Mouse (Mus musculus): ENCODE measurements around the gene Pqlc2. TPM values are rescaled to one million over a fixed set of nuclear protein-coding genes. Genes with fewer than 3 reads are reported as not detected.
A peak's percentile ranks its signal among the peaks of the same experiment; 100 is the strongest.

Pqlc2 gene
- polyA plus RNA-seq, 1 experiment, result 10.1 TPM

- no peaks in the 10 kb centered on the region for H3K27me3 ChIP-seq (ENCODE audit: control insufficient read depth, insufficient read depth, low read length, poor library complexity, severe bottlenecking)
- H3K36me3 ChIP-seq (ENCODE audit: control insufficient read depth, insufficient read depth, low read length, poor library complexity, severe bottlenecking), result 0 out of 2 replicates have a peak, but pooled peaks cover 2% of the 10 kb centered on the region
- TF ChIP-seq EP300 (IDR thresholded peaks at IDR 0.05; ENCODE audit: insufficient read depth, low read depth, low read length) (no peak), POLR2A (IDR thresholded peaks at IDR 0.05; ENCODE audit: insufficient read depth, low read length) (no peak), CTCF (IDR thresholded peaks at IDR 0.05; ENCODE audit: low read depth, low read length) (no peak)
- H3K4me3 ChIP-seq (ENCODE audit: low read depth, low read length), result peak overlapping the region; percentile 82
- H3K4me1 ChIP-seq (ENCODE audit: control insufficient read depth, insufficient read depth, low read length), result no peaks in the 10 kb centered on the region
- H3K9ac ChIP-seq (ENCODE audit: low read depth, poor library complexity, severe bottlenecking), result peak overlapping the region; percentile 79
- H3K27ac ChIP-seq (ENCODE audit: insufficient read depth, low read length), result no peak overlapping the region
- H3K9me3 ChIP-seq (replicated peaks; ENCODE audit: control insufficient read depth, insufficient read depth, low read length, poor library complexity, severe bottlenecking), result no peaks in the 10 kb centered on the region
Measured at GRCm38 (mm10) chr4:139310899-139311701, 592 bp upstream of the Pqlc2 start.

GRCm38 (mm10) chr4:139309651-139310050 is 857 bp downstream of the Pqlc2 start:
- H3K9me3 ChIP-seq (replicated peaks; ENCODE audit: control insufficient read depth, insufficient read depth, low read length, poor library complexity, severe bottlenecking), result no peaks in the 10 kb centered on the region
- no peaks in the 10 kb centered on the region for H3K36me3 ChIP-seq (ENCODE audit: control insufficient read depth, insufficient read depth, low read length, poor library complexity, severe bottlenecking)
- H3K27ac ChIP-seq (ENCODE audit: insufficient read depth, low read length), result no peak overlapping the region
- H3K9ac ChIP-seq (ENCODE audit: low read depth, poor library complexity, severe bottlenecking), result peak overlapping the region; percentile 79
- H3K4me3 ChIP-seq (ENCODE audit: low read depth, low read length), result peak overlapping the region; percentile 85
- no peaks in the 10 kb centered on the region for H3K27me3 ChIP-seq (ENCODE audit: control insufficient read depth, insufficient read depth, low read length, poor library complexity, severe bottlenecking)
- H3K4me1 ChIP-seq (ENCODE audit: control insufficient read depth, insufficient read depth, low read length), result no peaks in the 10 kb centered on the region
- TF ChIP-seq CTCF (IDR thresholded peaks at IDR 0.05; ENCODE audit: low read depth, low read length) (no peak), POLR2A (IDR thresholded peaks at IDR 0.05; ENCODE audit: insufficient read depth, low read length) (no peak), EP300 (IDR thresholded peaks at IDR 0.05; ENCODE audit: insufficient read depth, low read depth, low read length) (no peak)

DNA sequence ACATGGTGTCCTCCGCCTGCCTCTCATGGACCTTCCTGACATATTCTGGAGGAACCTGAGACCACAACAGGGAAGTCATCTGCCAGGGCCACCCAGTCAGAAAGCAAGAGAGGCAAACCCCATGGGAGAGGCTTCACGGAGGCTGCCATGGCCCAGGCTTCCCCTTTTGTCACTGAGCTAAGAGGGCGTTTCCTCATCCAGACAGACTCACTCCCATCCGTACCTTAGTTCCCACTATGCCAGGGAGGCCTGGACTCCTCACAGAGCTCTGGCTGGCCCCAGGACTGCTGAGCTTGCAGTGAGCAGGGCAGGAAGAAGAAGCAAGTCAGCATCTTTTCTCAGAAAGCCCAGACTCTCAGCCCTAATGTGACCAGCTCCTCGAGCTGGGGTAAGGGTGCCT is 2.6 kb downstream of the Pqlc2 start:
- Histone ChIP-seq H3K27me3 (ENCODE audit: control insufficient read depth, insufficient read depth, low read length, poor library complexity, severe bottlenecking) (no peaks in the 10 kb centered on the region), H3K36me3 (ENCODE audit: control insufficient read depth, insufficient read depth, low read length, poor library complexity, severe bottlenecking) (no peaks in the 10 kb centered on the region), H3K4me1 (ENCODE audit: control insufficient read depth, insufficient read depth, low read length) (no peaks in the 10 kb centered on the region), H3K9ac (ENCODE audit: low read depth, poor library complexity, severe bottlenecking) (no peak overlapping the region), H3K27ac (ENCODE audit: insufficient read depth, low read length) (no peak overlapping the region), H3K9me3 (replicated peaks; ENCODE audit: control insufficient read depth, insufficient read depth, low read length, poor library complexity, severe bottlenecking) (no peaks in the 10 kb centered on the region), H3K4me3 (ENCODE audit: low read depth, low read length) (no peak overlapping the region)
- TF ChIP-seq POLR2A (IDR thresholded peaks at IDR 0.05; ENCODE audit: insufficient read depth, low read length) (no peak), CTCF (IDR thresholded peaks at IDR 0.05; ENCODE audit: low read depth, low read length) (no peak), EP300 (IDR thresholded peaks at IDR 0.05; ENCODE audit: insufficient read depth, low read depth, low read length) (no peak)

GRCm38 (mm10) chr4:139305521-139305920 is 5.0 kb downstream of the Pqlc2 start:
- H3K27ac ChIP-seq (ENCODE audit: insufficient read depth, low read length), result no peak overlapping the region
- no peak overlapping the region for H3K9ac ChIP-seq (ENCODE audit: low read depth, poor library complexity, severe bottlenecking)
- H3K9me3 ChIP-seq (replicated peaks; ENCODE audit: control insufficient read depth, insufficient read depth, low read length, poor library complexity, severe bottlenecking), result no peaks in the 10 kb centered on the region
- no peaks in the 10 kb centered on the region for H3K36me3 ChIP-seq (ENCODE audit: control insufficient read depth, insufficient read depth, low read length, poor library complexity, severe bottlenecking)
- no peak overlapping the region for H3K4me3 ChIP-seq (ENCODE audit: low read depth, low read length)
- H3K4me1 ChIP-seq (ENCODE audit: control insufficient read depth, insufficient read depth, low read length), result no peaks in the 10 kb centered on the region
- TF ChIP-seq POLR2A (IDR thresholded peaks at IDR 0.05; ENCODE audit: insufficient read depth, low read length) (no peak), CTCF (IDR thresholded peaks at IDR 0.05; ENCODE audit: low read depth, low read length) (no peak), EP300 (IDR thresholded peaks at IDR 0.05; ENCODE audit: insufficient read depth, low read depth, low read length) (no peak)
- H3K27me3 ChIP-seq (ENCODE audit: control insufficient read depth, insufficient read depth, low read length, poor library complexity, severe bottlenecking), result no peaks in the 10 kb centered on the region

DNA sequence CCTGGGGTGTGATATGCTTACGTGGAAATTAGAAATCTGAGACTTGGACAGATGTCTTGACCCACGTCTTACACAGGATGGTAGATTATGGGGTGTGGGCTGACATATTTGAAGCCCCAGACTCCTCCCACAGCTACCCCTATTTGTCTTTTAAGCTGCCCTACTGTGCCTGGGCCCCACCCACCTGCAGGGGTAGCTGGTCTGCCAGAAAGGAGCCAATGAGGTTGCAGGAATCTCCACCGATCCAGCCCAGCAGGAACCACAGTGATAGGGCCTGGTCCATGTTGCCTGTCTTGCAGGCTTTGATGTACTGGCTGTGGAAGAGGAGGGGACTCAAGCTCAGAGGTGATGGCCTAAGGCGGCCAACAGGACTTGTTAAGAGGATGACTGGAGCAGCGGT is 8.3 kb downstream of the Pqlc2 start:
- no peak for TF ChIP-seq CTCF (IDR thresholded peaks at IDR 0.05; ENCODE audit: low read depth, low read length)
- TF ChIP-seq EP300 (IDR thresholded peaks at IDR 0.05; ENCODE audit: insufficient read depth, low read depth, low read length), result no peak
- TF ChIP-seq POLR2A (IDR thresholded peaks at IDR 0.05; ENCODE audit: insufficient read depth, low read length), result no peak
- Histone ChIP-seq H3K4me1 (ENCODE audit: control insufficient read depth, insufficient read depth, low read length) (no peaks in the 10 kb centered on the region), H3K9ac (ENCODE audit: low read depth, poor library complexity, severe bottlenecking) (no peak overlapping the region; the same call in 1 of the 2 replicates), H3K36me3 (ENCODE audit: control insufficient read depth, insufficient read depth, low read length, poor library complexity, severe bottlenecking) (no peaks in the 10 kb centered on the region), H3K27ac (ENCODE audit: insufficient read depth, low read length) (no peak overlapping the region), H3K4me3 (ENCODE audit: low read depth, low read length) (no peak overlapping the region), H3K9me3 (replicated peaks; ENCODE audit: control insufficient read depth, insufficient read depth, low read length, poor library complexity, severe bottlenecking) (no peaks in the 10 kb centered on the region), H3K27me3 (ENCODE audit: control insufficient read depth, insufficient read depth, low read length, poor library complexity, severe bottlenecking) (no peaks in the 10 kb centered on the region)

GRCm38 (mm10) chr4:139301780-139302179 is 8.7 kb downstream of the Pqlc2 start:
- no peaks in the 10 kb centered on the region for H3K4me1 ChIP-seq (ENCODE audit: control insufficient read depth, insufficient read depth, low read length)
- no peak overlapping the region for H3K27ac ChIP-seq (ENCODE audit: insufficient read depth, low read length)
- no peak overlapping the region for H3K9ac ChIP-seq (ENCODE audit: low read depth, poor library complexity, severe bottlenecking)
- H3K9me3 ChIP-seq (replicated peaks; ENCODE audit: control insufficient read depth, insufficient read depth, low read length, poor library complexity, severe bottlenecking), result no peaks in the 10 kb centered on the region
- H3K4me3 ChIP-seq (ENCODE audit: low read depth, low read length), result no peak overlapping the region
- no peaks in the 10 kb centered on the region for H3K36me3 ChIP-seq (ENCODE audit: control insufficient read depth, insufficient read depth, low read length, poor library complexity, severe bottlenecking)
- TF ChIP-seq EP300 (IDR thresholded peaks at IDR 0.05; ENCODE audit: insufficient read depth, low read depth, low read length) (no peak), CTCF (IDR thresholded peaks at IDR 0.05; ENCODE audit: low read depth, low read length) (no peak), POLR2A (IDR thresholded peaks at IDR 0.05; ENCODE audit: insufficient read depth, low read length) (no peak)
- no peaks in the 10 kb centered on the region for H3K27me3 ChIP-seq (ENCODE audit: control insufficient read depth, insufficient read depth, low read length, poor library complexity, severe bottlenecking)
